Mouse (Mus musculus): ENCODE results near the gene Tmem222. TPM values are rescaled to one million over a fixed set of nuclear protein-coding genes. Genes with fewer than 3 reads are reported as not detected.

Gene Tmem222
- total and polyA plus RNA-seq, 3 experiments: 51.8 to 69.2 TPM; not detected in 1

GRCm38 (mm10) chr4:133221701-133222100 is 55.9 kb downstream of the Tmem222 start:
- H3K4me3 ChIP-seq (ENCODE audit: control insufficient read depth in 1 of 2, insufficient read depth in 1 of 2, low read depth in 2 of 2, low read length in 2 of 2): no peak overlapping the region
- H3K9me3 ChIP-seq (replicated peaks; ENCODE audit: insufficient read depth, low read length): no peaks in the 10 kb centered on the region
- no peak for TF ChIP-seq MEF2A (IDR thresholded peaks at IDR 0.05; ENCODE audit: extremely low read depth, insufficient replicate concordance, low read depth, low read length, poor library complexity, severe bottlenecking)
- TF ChIP-seq GABPA (IDR thresholded peaks at IDR 0.05; ENCODE audit: low read depth, low read length): no peak
- TF ChIP-seq UBTF (IDR thresholded peaks at IDR 0.05; ENCODE audit: borderline replicate concordance, insufficient read depth, low read depth, low read length): no peak
- TF ChIP-seq CHD1 (IDR thresholded peaks at IDR 0.05; ENCODE audit: low read depth, low read length): no peak
- TF ChIP-seq JUND (IDR thresholded peaks at IDR 0.05; ENCODE audit: low read depth, low read length): no peak
- TF ChIP-seq KAT2A (conservative IDR thresholded peaks at IDR 0.05; ENCODE audit: low read depth, low read length): no peak
- TF ChIP-seq MAZ (IDR thresholded peaks at IDR 0.05; ENCODE audit: low read depth, low read length): no peak
- no peak for TF ChIP-seq RCOR1 (IDR thresholded peaks at IDR 0.05; ENCODE audit: low read depth, low read length)
- TF ChIP-seq BHLHE40 (IDR thresholded peaks at IDR 0.05; ENCODE audit: borderline replicate concordance, low read depth, low read length): no peak
- no peak for TF ChIP-seq MAFK (IDR thresholded peaks at IDR 0.05; ENCODE audit: borderline replicate concordance, low read depth, low read length)
- no peak for TF ChIP-seq MYC (IDR thresholded peaks at IDR 0.05; ENCODE audit: low read depth, low read length)
- no peak for TF ChIP-seq POLR2AphosphoS5 (IDR thresholded peaks at IDR 0.05; ENCODE audit: borderline replicate concordance, low read depth, low read length)
- TF ChIP-seq ZNF384 (IDR thresholded peaks at IDR 0.05; ENCODE audit: low read depth, low read length): no peak
- no peak for TF ChIP-seq MAX (IDR thresholded peaks at IDR 0.05; ENCODE audit: low read length)
- no peak for TF ChIP-seq POLR2AphosphoS2 (IDR thresholded peaks at IDR 0.05; ENCODE audit: low read length)
- TF ChIP-seq ZC3H11A (IDR thresholded peaks at IDR 0.05; ENCODE audit: low read depth, low read length): no peak
- no peak for TF ChIP-seq CHD2 (IDR thresholded peaks at IDR 0.05; ENCODE audit: low read length)
- H3K27me3 ChIP-seq (ENCODE audit: control insufficient read depth in 1 of 2, insufficient read depth in 2 of 2, low read length in 2 of 2): no peaks in the 10 kb centered on the region
- H3K79me2 ChIP-seq (ENCODE audit: control insufficient read depth, insufficient read depth, low read length, poor library complexity): no peaks in the 10 kb centered on the region
- no peak for DNase-seq (ENCODE audit: low read depth, low spot score)
- H3K27ac ChIP-seq (ENCODE audit: control insufficient read depth, low read depth, low read length): no peak overlapping the region
- H3K4me1 ChIP-seq (ENCODE audit: control insufficient read depth in 1 of 2, insufficient read depth in 2 of 2, low read length in 2 of 2): peaks cover 10 to 19% of the 10 kb centered on the region in 2 experiments
- H3K36me3 ChIP-seq (ENCODE audit: control insufficient read depth in 1 of 2, insufficient read depth in 2 of 2, low read length in 2 of 2): peaks cover 0 to 14% of the 10 kb centered on the region in 2 experiments; a peak in 2 of 4 replicates
- no peak overlapping the region for H3K9ac ChIP-seq (ENCODE audit: control insufficient read depth, low read depth, low read length, poor library complexity, severe bottlenecking)

- Histone ChIP-seq H3K4me1 (ENCODE audit: control insufficient read depth in 1 of 2, insufficient read depth in 2 of 2, low read length in 2 of 2) (peaks cover 10 to 19% of the 10 kb centered on the region in 2 experiments), H3K9me3 (replicated peaks; ENCODE audit: insufficient read depth, low read length) (no peaks in the 10 kb centered on the region), H3K36me3 (ENCODE audit: control insufficient read depth in 1 of 2, insufficient read depth in 2 of 2, low read length in 2 of 2) (peaks cover 0 to 14% of the 10 kb centered on the region in 2 experiments; a peak in 2 of 4 replicates), H3K4me3 (ENCODE audit: control insufficient read depth in 1 of 2, insufficient read depth in 1 of 2, low read depth in 2 of 2, low read length in 2 of 2) (no peak overlapping the region), H3K9ac (ENCODE audit: control insufficient read depth, low read depth, low read length, poor library complexity, severe bottlenecking) (no peak overlapping the region), H3K27ac (ENCODE audit: control insufficient read depth, low read depth, low read length) (no peak overlapping the region), H3K27me3 (ENCODE audit: control insufficient read depth in 1 of 2, insufficient read depth in 2 of 2, low read length in 2 of 2) (no peaks in the 10 kb centered on the region), H3K79me2 (ENCODE audit: control insufficient read depth, insufficient read depth, low read length, poor library complexity) (no peaks in the 10 kb centered on the region)
- TF ChIP-seq RAD21 (IDR thresholded peaks at IDR 0.05; ENCODE audit: low read depth, low read length) (no peak), ZKSCAN1 (IDR thresholded peaks at IDR 0.05; ENCODE audit: low read depth, low read length) (no peak), POLR2A (IDR thresholded peaks at IDR 0.05; ENCODE audit: control insufficient read depth in 1 of 2, insufficient read depth in 1 of 2, low read depth in 1 of 2, low read length in 2 of 2, poor library complexity in 1 of 2) (no peak), MAZ (IDR thresholded peaks at IDR 0.05; ENCODE audit: low read depth, low read length) (no peak), USF1 (IDR thresholded peaks at IDR 0.05; ENCODE audit: low read depth, low read length) (no peak), ELF1 (IDR thresholded peaks at IDR 0.05; ENCODE audit: low read depth, low read length) (no peak), RCOR1 (IDR thresholded peaks at IDR 0.05; ENCODE audit: low read depth, low read length) (no peak), ZNF384 (IDR thresholded peaks at IDR 0.05; ENCODE audit: low read depth, low read length) (no peak), UBTF (IDR thresholded peaks at IDR 0.05; ENCODE audit: borderline replicate concordance, insufficient read depth, low read depth, low read length) (no peak), NRF1 (IDR thresholded peaks at IDR 0.05; ENCODE audit: insufficient read depth, low read depth, low read length, poor library complexity, severe bottlenecking) (no peak), JUND (IDR thresholded peaks at IDR 0.05; ENCODE audit: low read depth, low read length) (no peak), CHD2 (IDR thresholded peaks at IDR 0.05; ENCODE audit: low read length) (no peak), EP300 (IDR thresholded peaks at IDR 0.05; ENCODE audit: low read depth in 1 of 2, low read length in 2 of 2) (no peak), ZMIZ1 (IDR thresholded peaks at IDR 0.05; ENCODE audit: low read depth, low read length) (no peak), GATA1 (IDR thresholded peaks at IDR 0.05; ENCODE audit: low read depth, low read length) (no peak), POLR2AphosphoS2 (IDR thresholded peaks at IDR 0.05; ENCODE audit: low read length) (no peak), CTCF (IDR thresholded peaks at IDR 0.05 in 2 of 3, conservative IDR thresholded peaks at IDR 0.05 in 1 of 3; ENCODE audit: control insufficient read depth in 1 of 3, insufficient read depth in 1 of 3, low read depth in 2 of 3, low read length in 3 of 3, poor library complexity in 1 of 3, severe bottlenecking in 1 of 3) (no peak)
- no peak for DNase-seq (ENCODE audit: low read depth, low spot score)
Measured at GRCm38 (mm10) chr4:133220656-133221055, 56.9 kb downstream of the Tmem222 start.
